Mouse (Mus musculus): ENCODE data around the gene Prune1.
A peak's percentile ranks its signal among the peaks of the same experiment; 100 is the strongest.

Prune1 gene

GRCm38 (mm10) chr3:95281216-95282126 is at the start of gene Prune1, which contains the start of gene Mindy1:
Gene Prune1, minus strand, starts transcription at chr3:95282076.
Gene Mindy1, plus strand, starts transcription at chr3:95281345.
- peak; percentile 99 for DNase-seq

- no peak for DNase-seq
Measured at GRCm38 (mm10) chr3:95331528-95331927, 49.7 kb upstream of the Prune1 start.

GRCm38 (mm10) chr3:95328803-95329404 is 47.0 kb upstream of the Prune1 start:
- no peak for DNase-seq

GRCm38 (mm10) chr3:95324454-95325144 is 42.7 kb upstream of the Prune1 start:
- no peak for DNase-seq

GRCm38 (mm10) chr3:95323429-95323828 is 41.6 kb upstream of the Prune1 start:
- no peak for DNase-seq

DNA sequence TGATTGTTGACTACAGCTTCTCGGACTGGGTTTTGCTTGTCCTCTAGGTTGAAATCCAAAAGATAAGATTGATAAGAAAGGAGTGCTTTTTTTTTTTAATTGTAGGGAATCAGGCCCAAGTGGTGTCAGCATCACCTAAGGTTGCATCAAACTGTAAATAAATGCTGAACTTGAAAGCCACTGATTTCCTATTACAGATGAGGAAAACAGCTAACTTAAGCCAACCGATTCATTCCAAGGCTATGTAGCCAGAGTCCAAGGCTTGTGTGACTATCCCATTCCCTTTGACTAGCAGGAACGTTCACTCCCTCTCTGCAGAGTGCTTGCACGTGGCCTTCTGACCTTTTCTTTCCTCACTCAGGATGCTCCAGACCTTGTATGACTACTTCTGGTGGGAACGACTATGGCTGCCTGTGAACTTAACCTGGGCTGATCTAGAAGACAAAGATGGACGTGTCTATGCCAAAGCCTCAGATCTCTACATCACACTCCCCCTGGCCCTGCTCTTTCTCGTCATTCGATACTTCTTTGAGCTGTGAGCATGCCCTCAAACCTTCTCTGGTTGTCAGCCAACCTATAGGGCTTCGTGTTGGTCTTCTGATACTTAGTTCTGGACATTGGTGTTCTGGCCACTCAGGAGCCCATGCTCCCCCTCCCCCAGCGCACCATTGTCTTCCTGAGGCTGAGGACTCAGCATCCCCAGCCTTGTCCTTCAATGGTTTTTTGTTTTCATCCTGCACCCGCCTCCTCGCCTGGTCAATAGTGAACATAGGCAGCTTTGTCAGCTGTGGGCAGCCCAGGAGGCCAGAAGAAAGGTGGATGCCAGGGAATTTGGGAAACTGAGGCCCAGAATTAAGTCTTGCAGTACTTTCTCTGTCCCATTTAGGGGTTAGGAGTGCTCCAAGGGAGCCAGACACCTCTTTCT is 38.1 kb upstream of the Prune1 start:
- DNase-seq = peak in 1 of 2 experiments; percentile 18

GRCm38 (mm10) chr3:95319110-95319509 is 37.2 kb upstream of the Prune1 start:
- no peak for DNase-seq

DNA sequence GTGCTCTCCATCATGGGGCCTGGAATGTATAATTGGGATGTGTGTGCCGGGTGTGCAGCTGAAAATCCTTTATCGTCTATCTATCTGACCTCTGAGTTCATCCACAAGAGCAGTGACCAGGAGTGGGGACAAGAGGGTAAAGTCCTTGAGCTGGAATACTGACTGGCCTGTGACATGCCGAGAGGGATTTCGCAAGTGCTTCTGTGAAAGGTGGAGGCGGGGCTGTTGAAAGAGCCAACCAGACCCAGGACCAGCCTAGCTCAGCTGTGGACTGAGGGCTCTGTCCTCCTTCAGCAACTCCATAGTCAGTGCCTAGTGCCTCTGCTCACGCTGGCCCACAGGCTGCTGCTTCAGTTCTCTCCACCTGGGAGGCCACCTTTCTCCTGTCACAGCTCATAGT is 36.7 kb upstream of the Prune1 start:
- peak; percentile 90 to 93 for DNase-seq

DNA sequence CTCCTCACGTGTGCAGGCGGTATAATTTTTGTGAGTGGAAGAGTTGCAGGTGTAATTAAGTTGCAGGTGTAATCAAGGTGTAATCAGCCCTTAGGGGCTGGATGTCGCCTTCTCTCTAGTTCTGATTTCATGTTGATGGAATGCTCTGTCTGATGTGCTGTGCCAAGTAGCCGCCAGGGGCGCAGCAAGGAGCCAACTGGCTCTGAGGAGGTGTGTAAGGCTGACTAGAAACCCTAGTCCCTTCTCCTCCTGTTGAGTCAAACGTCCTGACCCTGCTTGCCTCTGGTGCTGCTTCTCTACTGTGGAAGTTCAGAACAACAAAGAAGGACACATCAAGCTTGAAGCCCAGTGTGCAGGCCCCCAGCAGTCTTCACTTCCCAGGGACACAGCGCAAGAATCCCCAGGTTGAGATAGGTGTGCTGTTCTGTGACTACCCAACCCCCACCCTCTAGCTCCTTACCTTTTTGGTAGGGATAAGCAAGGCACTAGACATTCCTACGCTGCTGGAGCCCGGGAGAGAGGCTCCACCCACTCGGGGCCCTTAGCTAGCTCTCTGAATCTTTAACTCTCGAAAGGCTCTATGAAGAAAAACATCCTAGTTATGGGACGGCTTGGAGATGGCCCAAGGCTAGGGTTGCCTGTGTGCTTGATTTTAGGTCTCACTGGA is 35.7 kb upstream of the Prune1 start:
- peak; percentile 86 to 89 for DNase-seq

GRCm38 (mm10) chr3:95315844-95316550 is 34.1 kb upstream of the Prune1 start:
- no peak for DNase-seq

- peak; percentile 94 for DNase-seq
Measured at GRCm38 (mm10) chr3:95315094-95315843, 33.4 kb upstream of the Prune1 start.

GRCm38 (mm10) chr3:95314486-95315093 is 32.7 kb upstream of the Prune1 start, which contains the start of gene Cers2:
Gene Cers2, plus strand, starts transcription at chr3:95314791.
- no peak for DNase-seq

DNA sequence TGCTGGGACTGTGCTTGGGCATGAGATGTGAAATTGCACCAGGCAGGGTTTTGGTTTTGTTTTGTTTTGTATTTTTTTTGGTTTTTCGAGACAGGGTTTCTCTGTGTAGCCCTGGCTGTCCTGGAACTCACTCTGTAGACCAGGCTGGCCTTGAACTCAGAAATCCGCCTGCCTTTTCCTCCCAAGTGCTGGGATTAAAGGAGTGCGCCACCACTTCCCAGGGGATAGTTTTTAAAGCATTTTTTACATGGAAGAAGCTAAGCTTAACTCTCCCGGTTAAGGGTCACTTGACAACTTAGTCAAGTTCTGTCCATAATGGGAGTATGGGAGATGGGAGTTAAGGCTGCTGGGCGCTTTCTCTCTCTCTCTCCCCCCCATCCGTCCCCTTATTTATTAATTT is 32.2 kb upstream of the Prune1 start:
- no peak for DNase-seq

DNA sequence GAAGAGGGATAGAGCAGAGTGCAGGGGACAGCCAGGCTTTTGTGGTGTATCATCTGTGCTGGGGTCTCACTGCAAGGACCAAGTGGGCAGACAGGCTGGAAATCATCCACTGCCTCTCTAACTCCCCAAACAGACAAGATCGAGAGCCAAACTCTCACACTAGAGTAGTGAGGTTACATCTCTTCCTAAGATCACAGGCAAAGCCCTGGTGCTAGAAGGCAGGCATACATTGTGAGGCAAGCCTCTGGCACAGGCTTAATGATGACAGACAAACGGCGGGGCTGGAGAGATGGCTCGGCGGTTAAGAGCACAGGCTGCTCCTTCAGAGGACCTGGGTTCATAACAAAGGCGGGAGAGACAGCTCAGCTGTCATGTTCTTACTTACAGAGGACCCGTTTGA is 31.6 kb upstream of the Prune1 start:
- DNase-seq = no peak

DNA sequence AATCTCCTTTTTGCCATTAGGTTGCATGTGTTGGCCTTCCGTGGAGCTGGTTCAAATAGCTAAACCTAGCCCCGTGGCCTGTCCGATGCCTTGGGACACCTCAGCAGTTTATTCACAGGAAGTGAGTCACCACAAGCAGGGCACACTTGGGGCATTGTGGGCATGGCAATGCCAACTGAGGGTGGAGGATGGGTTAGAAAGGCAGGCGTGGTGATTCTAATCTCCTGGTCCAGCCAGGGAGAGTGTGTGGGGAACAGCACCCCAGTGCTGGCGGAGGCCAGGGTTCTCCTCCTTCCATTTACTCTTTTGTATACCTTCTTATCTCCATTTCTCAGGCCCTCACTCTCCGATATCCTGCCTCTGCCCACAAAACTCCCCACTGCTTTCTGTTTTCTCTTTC is 30.7 kb upstream of the Prune1 start:
- peak; percentile 67 to 77 for DNase-seq

DNA sequence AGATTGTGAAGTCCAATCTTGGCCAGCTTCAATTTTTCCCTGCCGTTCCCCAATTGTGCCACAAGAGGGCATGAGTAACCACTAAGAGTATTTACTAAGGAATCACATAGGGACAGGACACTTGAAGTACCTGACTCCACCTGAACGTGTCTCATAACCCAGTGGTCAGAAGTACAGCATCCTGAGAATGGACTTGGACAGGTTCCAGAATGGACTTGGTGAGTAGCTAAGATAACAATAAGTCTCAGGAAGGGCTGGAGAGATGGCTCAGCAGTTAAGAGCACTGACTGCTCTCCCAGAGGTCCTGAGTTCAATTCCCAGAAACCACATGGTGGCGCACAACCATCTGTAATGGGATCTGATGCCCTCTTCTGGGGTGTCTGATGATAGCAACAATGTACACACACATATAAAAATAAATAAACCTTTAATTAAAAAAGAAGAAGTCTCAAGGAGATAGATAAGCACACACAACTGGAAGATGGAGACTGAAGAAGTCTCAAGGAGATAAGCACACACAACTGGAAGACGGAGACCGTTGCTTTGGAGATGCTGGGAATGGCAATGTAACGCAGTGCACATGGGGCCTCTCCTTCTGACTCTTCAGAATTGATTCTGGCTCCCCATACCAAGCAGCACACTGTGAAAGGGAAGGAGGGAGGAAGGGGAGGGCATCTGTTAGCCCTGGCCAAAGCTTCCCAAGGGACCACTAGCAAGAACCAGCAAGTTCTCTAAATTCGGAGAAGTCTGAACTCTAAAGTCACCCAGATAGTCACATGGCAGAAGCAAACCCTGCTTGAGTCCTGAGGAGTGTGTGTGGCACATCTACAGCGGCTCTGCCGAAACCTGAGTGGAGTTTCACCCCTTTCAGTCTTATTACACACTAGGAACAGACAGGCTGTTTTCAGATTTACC is 29.3 kb upstream of the Prune1 start:
- peak; percentile 78 to 83 for DNase-seq

DNA sequence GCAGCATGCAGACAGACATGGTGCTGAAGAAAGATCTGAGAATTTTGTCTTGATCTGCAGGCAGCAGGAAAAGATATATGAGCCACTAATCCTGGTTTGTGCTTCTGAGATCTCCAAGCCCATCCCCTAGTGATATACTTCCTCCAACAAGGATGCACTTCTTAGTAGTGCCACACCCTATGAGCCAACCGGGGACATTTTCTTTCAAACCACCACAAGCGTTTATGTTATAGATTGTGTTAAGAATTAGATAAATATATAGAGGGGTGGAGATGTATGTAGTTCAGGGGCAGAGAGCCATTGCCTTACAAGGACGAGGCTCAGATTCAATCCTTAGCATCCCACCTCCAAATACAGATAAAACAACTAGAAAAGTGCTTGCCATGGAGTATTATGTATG is 28.6 kb upstream of the Prune1 start:
- DNase-seq = no peak

DNA sequence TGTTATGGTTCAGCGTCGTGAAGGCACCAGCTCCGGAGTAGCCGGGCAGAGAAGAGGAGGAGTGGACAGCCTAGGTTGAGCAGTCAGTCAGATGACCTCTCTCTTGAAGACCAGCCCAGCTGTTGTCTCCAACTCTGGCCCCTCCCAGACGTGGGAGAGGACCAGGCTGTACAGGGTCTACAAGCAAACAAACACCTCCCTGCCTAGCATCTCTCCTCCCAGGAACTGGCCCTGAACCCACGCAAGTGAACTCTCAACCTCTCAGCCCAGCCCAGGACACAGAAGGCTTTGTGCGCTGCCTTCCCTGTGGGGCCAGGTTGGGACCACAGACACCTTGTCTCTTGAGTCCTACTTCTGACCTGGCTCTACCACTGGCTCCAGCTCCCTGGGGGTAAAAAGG is 25.2 kb upstream of the Prune1 start, which contains the start of gene Anxa9:
TSS of gene Anxa9 (minus strand) at position 77 of the 400 bp plus-strand sequence.
- DNase-seq = peak in 1 of 2 experiments; percentile 37

DNA sequence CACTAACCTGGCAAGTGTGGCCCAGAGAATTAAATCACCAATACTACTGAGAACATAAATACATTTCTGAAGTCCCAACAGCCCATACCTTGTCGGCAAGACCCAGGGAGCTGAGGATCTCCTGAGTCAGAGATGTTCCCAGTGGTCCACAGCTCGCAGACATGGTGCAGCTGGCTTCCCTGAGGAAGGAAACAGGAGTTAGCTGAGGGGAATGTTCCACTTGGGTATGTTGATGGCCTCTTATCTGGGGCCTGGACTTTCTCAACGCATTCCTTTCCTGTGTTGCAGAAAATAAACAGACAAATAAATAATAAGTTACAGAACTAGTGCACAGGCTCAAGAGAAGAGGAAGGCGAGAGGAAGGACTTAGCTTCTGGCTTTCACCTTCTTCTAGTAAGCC is 24.4 kb upstream of the Prune1 start:
- DNase-seq = no peak
